Mouse (Mus musculus): ENCODE data around the gene Zc3h10.
"Not testable (repeated sequence)": the region's sequence is repeated elsewhere in the genome, so short reads cannot be mapped to it uniquely, and the experiment has no call there.

Gene Zc3h10

DNA sequence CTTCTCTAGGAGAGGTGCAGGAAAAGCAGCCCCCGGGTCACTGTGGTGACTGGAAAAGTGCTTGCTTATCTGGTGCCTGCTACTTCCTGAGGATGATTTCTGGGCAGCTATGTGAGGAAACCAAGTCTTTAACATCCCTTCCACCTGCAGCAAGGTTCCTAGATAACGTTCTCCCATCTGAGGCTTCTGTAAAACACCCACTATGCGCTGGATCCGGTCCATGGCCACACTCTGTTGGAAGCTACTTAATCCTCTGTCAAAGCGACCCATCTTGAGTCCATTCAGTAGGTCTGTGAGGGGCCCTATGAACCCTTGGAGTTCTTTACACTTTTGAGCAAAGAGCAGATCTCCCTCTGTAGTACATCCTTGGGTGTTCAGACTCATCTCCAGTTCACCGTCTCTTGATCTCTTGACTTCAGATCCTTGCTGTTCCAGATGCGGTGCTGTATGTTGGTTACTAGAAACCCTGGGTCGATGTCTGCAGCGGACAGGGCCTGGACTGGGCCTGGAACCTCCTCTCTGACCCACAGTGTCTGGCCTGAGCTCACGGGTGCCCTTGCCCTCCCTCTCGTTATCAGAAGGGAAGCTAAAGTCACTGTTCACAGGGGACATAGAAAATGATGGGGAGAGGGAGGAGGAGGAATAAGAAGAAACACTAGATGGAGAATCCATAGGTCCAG, 2.7 kb upstream of the Zc3h10 start:
- not testable (repeated sequence) for DNase-seq (ENCODE audit: low spot score in 2 of 2)

GRCm38 (mm10) chr10:128549682-128550057, 2.1 kb upstream of the Zc3h10 start:
- DNase-seq (ENCODE audit: low spot score in 2 of 2) = peak in 1 of 2 experiments; percentile 18

- DNase-seq (ENCODE audit: low spot score in 2 of 2) = peak; percentile 82 to 84
These were observed 1.5 kb upstream of the Zc3h10 start, which contains the start of gene Rpl41 for GRCm38 (mm10) chr10:128548947-128549681. Gene Rpl41, minus strand, starts transcription at chr10:128549305.

- not testable (repeated sequence) for DNase-seq (ENCODE audit: low spot score in 2 of 2)
These were observed 647 bp upstream of the Zc3h10 start for GRCm38 (mm10) chr10:128548051-128548791.

DNA sequence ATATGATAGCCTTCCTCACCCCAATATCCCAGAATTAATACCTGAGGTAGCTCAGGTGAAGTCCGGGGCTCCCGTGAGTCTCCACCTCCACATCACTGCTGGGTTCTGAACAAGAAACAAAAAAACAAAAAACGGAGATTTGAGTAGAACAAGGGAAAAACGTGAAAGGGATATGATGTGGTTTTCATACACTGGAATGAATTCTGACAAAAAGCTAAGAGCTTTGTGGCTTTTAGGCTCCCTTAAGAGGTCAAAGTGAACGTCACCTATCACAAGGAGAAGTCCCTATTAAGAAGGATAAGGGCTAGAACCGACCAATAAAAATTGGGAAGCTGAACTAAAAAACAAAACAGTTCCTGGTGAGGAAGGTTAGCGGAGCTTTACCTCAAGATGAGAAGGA, 787 bp downstream of the Zc3h10 start:
- DNase-seq (ENCODE audit: low spot score in 2 of 2) = no peak

GRCm38 (mm10) chr10:128546361-128546760, 1.2 kb downstream of the Zc3h10 start:
- DNase-seq (ENCODE audit: low spot score in 2 of 2) = no peak

GRCm38 (mm10) chr10:128545570-128545898, 2.0 kb downstream of the Zc3h10 start:
- DNase-seq (ENCODE audit: low spot score in 2 of 2) = no peak

- DNase-seq (ENCODE audit: low spot score in 2 of 2) = no peak
These were observed 2.7 kb downstream of the Zc3h10 start for GRCm38 (mm10) chr10:128544674-128545569.

GRCm38 (mm10) chr10:128544151-128544657, 3.4 kb downstream of the Zc3h10 start:
- DNase-seq (ENCODE audit: low spot score in 2 of 2) = no peak

DNA sequence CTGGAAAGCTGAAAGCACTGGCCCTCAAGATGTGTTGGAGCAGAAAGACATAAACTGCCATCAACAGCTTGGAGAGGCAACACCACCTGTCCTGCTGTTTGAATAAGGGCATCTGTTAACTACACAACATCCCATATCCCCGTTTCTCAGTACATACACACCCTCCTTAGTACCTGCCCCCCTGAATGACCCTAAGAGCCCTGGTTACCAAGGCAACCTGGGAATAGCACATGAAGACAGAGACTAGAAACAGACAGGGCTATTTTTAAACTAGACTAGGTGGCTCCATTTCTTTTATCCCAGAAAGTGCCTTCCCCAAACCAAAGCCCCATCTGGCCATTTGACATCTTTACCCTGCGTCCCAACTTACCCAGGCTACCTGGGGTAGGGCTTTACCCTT, 4.5 kb downstream of the Zc3h10 start:
- no peak for DNase-seq (ENCODE audit: low spot score in 2 of 2)

DNA sequence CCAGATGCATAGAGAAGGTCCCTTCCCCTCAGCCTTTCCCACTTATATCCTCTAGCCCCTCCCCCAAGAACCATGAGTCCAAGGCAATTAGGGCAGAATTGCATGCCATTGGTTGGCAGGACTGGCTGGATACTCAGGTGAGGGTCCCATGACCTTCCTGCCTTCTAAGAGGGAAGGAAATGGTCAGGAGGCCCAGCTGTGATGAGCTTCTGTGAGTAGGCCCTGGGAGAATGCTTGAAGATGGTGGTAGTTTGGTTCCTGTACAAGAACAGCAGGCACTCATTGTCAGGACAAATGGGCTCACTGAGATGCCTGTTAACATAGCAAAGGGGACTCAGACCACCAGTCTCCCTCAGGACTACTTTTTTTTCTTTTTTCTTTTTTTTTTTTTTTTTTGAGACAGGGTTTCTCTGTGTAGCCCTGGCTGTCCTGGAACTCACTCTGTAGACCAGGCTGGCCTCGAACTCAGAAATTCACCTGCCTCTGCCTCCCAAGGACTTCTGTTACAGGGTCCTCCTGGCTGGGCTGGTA, 9.2 kb downstream of the Zc3h10 start:
- DNase-seq (ENCODE audit: low spot score in 2 of 2) = no peak

GRCm38 (mm10) chr10:128536266-128536940, 11.2 kb downstream of the Zc3h10 start:
- peak; percentile 67 to 81 for DNase-seq (ENCODE audit: low spot score in 2 of 2)

DNA sequence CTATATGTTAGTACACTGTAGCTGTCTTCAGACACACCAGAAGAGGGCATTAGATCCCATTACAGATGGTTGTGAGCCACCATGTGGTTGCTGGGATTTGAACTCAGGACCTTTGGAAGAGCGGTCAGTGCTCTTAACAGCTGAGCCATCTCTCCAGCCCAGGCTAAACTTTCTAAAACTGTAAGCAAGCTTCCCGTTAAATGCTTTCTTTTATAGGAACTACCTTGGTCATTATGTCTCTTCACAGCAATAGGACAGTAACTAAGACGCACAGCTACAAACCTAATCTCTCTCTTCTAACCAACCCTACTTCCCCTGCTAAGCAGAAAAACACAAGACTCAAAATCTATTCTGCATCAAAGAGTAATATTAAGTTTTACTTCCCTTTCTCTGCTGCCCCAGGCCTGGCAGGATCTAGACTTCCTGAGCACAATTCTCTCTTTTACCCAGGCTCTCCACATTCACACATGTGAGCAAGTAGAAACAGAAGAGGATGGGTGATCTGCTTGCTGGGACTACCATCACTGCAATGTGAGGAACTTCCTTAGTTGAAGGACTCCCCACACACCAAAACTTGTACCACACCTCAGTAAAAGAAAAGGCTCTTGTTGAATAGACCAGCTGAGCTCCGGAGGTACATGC, 11.8 kb downstream of the Zc3h10 start:
- DNase-seq (ENCODE audit: low spot score in 2 of 2) = no peak

DNA sequence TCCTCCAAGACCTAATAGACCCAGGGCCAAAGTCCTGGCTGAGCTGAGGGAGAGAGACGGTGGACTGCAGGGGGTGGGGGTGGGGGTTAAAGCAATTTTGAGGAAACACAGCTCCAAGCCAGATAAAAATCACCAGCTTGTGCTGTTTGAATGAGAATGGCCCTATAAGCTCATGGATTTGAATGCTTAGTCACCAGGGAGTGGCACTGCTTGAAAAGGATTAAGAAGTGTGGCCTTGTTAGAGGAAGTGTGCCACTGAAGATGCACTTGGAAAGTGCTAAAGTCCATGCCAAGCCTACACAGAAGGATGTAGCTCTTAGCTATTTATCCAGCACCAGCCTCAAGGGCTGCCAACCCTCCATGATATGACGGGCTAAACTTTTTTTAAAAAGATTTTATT, 12.4 kb downstream of the Zc3h10 start:
- DNase-seq (ENCODE audit: low spot score in 2 of 2) = no peak

- DNase-seq (ENCODE audit: low spot score in 2 of 2) = no peak
These were observed 20.9 kb downstream of the Zc3h10 start for GRCm38 (mm10) chr10:128526366-128527356.

- DNase-seq (ENCODE audit: low spot score in 2 of 2) = peak; percentile 60 to 82
These were observed 21.8 kb downstream of the Zc3h10 start, which contains the start of gene Esyt1 for GRCm38 (mm10) chr10:128525671-128526308. Gene Esyt1, minus strand, starts transcription at chr10:128525871.

DNA sequence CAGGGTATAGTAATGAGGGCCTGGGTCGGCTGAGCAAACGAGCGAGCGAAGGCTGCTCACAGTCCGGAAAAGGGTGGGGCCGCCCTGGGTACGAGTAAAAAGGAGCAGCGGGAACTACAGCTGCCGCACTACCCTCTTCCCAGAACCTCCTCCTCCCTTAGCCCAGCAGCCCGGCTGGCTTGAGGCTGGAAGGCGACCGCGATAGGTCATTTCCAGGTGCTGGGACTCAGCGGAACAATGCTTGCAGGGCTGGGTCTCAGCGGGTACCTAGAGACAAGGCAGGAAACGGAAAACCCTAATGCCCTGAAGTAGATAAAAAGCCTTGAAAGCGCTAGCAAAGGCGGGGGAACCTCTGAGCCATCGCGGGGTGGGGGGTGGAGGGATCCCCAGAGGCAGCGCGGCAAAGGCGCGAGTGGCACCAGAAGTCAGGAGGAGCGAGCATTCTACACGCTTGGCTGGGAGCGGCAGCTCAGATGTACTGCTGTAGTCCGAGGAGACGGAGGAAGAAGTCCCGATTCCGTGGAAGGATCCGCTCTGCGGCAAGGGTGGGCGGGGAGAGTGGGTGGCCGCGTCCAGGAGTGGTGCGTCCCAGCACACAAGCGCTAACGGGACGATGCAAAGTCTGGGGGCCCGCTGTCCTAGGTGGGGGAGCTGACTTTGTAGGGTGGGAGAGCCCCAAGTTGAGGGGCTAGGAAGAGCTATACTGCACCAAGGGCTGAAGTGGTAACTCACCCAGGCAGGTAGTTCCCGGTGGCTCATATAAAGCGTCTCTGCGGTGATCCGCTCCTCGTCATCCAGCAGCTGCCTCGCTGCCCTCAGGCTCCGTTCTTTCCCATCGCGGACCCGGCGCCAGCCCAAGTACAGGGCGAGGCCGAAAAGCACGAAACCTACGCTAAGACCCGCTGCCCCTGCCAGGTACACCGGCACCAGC, 22.6 kb downstream of the Zc3h10 start:
- peak in 1 of 2 experiments; percentile 56 for DNase-seq (ENCODE audit: low spot score in 2 of 2)
